Mouse (Mus musculus): ENCODE data around the gene Epn3. TPM values are rescaled to one million over a fixed set of nuclear protein-coding genes. Genes with fewer than 3 reads are reported as not detected.

Gene Epn3
- polyA plus RNA-seq, 1 experiment, result not detected

DNA sequence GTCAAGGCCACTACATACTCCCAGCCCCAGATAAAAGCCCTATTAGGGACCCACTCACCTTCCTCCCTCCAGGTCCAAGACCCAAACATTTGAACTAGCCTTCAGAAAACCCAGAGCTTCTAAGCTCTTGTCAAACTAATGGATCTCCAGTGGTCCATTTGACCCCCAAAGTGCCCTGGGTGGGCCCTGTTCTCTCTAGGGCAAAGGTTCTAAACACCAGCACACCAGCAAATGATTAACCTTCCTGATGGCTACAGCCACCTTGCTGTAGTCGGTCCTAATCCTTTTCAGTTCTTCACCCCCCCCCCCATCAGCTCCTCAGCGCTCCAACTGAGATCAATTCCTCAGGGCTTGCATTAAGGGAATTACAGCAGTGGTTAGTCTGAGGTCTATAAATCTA lies 35.6 kb downstream of the Epn3 start:
- no peak for TF ChIP-seq GATA1 (IDR thresholded peaks at IDR 0.05; ENCODE audit: low read length)

DNA sequence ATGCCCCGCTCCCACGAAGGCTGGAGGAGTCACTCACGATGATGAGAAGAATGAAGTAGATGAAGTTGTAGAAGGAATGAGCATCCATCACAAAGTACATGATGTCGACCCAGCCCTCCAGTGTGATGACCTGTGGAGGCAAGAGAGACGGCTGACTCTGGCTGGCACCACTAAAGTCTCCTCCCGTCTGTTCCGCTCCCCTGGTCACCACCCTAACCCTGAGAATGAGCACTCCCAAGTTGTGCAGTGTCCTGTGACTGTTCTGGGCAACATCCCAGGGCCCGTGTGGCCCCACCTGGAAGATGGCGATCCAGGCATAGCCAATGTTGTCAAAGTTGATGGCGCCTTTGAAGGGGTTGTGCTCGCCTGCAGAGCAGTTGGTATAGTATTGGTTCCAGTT lies 37.9 kb downstream of the Epn3 start:
- TF ChIP-seq GATA1 (IDR thresholded peaks at IDR 0.05; ENCODE audit: low read length), result no peak

DNA sequence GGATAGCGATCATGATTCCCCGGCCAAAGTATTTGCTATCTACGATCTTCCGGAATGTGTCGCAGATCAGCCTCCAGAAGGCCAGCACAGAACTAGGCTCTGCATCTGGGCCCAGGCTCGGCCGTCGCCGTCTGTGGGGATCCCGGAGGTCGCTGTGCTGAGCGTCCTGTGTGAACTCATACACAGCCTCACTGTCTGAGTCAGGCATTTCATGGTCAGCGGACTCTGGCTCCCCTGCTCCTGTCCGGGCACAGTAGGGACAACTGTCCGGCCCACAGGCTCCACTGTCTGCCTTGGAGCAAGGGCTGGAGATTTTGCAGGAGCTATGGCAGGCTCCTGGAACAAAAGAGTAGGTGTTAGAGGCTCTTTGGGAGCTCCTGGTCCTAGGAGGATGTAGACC lies 42.8 kb downstream of the Epn3 start:
- no peak for TF ChIP-seq GATA1 (IDR thresholded peaks at IDR 0.05; ENCODE audit: low read length)

DNA sequence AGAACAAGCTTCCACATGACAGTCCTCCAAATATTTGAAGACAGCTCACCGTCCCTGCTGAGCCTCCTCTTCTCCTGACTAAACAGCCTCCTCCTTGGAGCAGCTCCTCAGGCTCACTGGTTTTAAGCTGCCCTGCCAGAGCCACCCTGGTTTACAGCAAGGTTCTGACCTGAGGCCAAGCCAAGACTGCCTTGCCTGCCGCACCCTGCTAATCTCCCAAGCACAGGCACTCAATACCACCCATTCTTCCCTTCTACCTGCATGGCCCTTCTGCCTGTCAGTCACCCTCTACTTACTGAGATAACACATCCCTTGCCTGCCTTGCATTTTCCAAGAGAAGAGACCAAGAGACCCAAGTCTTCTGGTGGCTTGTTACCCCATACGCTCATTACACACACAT lies 43.4 kb downstream of the Epn3 start:
- TF ChIP-seq GATA1 (IDR thresholded peaks at IDR 0.05; ENCODE audit: low read length), result no peak

DNA sequence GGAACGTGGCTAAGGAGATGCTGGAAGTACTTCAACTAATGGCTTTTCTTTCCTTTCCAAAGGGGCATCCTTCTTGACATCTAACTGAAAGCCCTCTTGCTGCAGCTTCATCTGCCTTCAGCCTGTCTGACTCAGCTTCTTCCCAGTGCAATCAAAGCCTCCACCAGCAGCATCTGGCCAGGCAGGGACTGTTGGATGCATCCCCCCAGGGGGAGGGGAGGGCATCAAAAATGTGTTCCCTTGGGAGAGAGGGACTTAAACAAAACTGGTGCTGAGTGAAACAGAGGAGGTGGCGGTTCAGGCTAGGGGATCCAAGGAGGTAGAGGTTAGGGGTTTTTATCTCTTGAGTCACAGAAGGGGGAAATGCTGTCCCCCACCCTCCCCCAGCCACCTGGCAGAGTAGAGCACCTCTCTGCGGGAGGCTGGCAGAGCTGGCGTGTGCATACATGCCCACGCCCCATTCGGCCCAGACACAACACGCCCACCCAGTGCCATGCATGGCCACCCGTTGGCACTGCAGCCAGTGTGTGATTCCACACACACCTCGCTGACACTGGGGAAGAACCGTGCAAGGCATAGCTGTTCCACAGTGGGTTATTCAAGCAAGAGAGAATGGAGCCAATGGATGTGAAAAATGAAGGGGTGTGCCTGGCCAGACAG lies 44.5 kb downstream of the Epn3 start:
- TF ChIP-seq GATA1 (IDR thresholded peaks at IDR 0.05; ENCODE audit: low read length), result no peak

DNA sequence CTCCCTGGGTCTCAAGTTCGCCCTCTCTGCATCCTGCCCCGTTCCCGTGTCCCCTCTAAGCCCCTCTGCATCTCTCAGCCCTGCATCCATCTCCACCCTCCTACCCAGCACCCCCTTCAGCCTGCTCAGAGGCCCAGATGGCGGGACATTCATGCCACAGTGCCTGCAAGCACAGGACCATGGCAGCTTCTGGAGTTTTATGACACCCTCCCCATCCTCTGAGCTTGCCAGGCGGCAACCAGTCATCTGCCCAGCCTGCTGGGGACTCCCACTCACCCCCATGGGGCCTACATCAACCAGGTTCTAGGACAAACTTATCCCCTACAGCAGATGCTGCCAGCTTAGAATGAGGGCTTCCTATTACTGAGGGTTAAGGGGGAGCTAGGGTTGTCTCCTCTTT lies 45.0 kb downstream of the Epn3 start:
- TF ChIP-seq GATA1 (IDR thresholded peaks at IDR 0.05; ENCODE audit: low read length), result no peak

DNA sequence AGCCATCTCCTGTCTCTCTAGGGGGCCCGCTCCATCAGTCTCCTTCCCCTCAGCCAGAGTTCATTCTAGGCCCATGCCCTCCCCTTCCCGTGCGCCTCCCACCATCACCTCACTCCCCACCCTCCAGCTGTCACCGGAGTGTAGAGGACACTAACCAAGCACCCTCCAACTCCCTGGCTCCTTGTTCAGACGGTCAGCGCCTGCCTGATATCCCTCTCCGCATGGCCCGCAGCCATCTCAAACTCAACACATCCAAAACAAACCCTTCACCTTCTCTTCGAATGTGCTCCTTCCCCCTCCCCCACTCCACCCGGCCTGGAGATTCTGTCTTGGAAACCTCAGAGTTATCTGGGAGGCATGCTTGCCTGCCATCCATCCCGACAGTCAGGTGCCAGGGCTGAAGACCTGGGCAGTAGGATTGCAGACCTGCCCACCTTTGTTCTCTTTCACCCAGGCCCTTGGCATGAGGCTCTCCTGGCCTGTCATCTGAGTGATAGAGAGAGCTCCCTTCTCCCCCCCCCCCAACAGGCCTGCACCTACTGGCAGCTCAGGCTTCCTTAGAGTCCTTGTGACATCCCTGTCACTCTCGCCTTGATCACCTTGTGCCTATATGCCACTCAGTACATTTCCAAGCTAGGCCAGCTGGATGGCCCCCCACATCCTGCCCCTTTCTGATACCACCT lies 48.5 kb downstream of the Epn3 start:
- no peak for TF ChIP-seq GATA1 (IDR thresholded peaks at IDR 0.05; ENCODE audit: low read length)

DNA sequence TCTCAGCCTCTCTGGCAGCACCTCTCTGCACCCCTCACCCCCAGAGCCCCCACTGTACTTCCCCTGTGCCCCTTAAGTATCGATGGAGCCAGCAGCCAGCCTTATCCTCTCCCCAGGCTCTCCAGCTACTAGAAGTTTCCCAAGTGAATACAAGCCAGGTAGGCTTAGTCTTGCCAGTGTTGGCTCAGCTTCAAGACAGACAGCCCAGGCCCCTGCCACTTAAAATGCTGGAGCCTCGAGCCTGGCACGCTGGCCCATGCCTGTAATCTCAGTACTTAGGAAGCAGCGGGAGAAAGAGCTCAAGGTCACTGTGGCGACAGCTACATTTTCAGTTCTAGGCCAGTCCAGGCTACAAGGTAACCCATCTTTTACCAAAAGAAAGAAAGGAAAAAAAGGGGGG lies 49.9 kb downstream of the Epn3 start:
- TF ChIP-seq GATA1 (IDR thresholded peaks at IDR 0.05; ENCODE audit: low read length), result no peak

DNA sequence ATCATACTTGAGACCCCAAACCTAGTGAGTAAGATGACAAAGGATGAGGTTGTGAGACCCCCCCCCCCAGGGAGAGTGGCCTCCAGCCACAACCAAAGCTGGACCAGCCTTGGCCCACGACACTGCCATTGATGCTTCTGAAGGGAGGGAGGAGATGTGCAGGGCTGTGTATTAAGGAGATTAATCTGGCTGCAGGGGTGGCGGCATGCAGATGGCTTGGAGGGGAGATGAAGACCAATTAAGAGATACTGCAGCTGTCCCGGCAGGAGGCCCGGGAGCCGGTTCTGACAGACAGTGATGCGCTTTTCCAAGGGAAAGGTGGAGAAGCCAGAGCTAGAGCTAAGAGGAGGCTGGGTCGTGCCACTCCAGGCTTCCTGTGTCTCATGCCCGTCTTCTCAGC lies 50.5 kb downstream of the Epn3 start:
- TF ChIP-seq GATA1 (IDR thresholded peaks at IDR 0.05; ENCODE audit: low read length), result no peak

DNA sequence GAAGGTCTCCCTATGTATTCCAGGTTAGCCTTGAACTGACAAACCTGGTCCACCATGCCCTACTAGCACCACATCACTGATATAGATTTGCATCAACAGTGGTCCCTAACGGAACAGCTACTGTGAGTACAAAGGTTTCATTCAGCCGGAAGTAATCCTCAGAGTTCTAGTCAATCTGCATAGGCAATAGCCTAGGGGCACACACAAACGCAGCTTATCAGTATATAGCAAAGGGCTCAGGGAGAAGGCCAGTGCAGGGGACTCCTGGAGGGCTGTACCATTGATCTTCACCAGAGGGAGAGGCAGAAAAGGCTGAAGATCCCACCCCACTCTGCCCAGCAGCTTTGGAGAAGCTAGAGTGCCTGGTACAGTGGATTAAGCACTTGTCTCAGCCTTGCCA lies 52.8 kb downstream of the Epn3 start:
- no peak for TF ChIP-seq GATA1 (IDR thresholded peaks at IDR 0.05; ENCODE audit: low read length)

DNA sequence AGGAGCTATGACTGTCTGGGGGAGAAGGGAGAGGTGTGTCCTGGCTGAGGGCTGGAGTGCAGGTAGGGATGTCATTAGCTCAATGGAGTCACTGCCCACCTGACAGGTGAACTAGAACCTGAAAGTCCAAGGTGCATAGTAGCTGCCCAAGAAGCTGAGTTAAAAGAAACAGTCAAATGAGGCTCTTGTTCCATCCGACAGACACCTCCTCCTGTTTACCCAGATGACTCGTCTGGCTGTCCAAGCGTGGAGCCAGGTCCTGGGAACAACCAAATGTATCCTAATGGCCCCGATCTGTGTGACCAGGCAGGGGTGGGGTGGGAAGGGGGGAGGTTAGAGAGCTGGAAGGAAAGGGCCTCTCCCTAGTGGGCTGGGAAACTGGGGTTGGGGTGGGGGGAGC lies 54.5 kb downstream of the Epn3 start:
- no peak for TF ChIP-seq GATA1 (IDR thresholded peaks at IDR 0.05; ENCODE audit: low read length)

DNA sequence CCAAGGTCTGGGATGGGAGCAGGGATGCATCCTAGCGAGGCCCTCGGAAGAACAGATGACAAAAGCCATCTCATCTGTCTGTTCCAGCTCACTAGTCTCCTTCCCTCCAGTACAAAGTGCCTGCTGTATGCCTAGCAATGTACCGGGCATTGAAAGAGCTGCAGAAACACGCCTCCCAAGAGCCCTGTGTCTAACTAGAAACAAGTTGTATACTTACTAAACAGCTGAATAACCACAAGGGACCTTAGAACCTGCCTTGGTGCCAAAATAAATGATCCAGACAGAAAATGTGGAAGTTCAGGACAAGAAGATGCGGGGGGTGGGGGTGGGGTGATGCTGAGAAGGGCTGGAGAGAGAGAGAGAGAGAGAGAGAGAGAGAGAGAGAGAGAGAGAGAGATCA lies 54.9 kb downstream of the Epn3 start:
- no peak for TF ChIP-seq GATA1 (IDR thresholded peaks at IDR 0.05; ENCODE audit: low read length)

DNA sequence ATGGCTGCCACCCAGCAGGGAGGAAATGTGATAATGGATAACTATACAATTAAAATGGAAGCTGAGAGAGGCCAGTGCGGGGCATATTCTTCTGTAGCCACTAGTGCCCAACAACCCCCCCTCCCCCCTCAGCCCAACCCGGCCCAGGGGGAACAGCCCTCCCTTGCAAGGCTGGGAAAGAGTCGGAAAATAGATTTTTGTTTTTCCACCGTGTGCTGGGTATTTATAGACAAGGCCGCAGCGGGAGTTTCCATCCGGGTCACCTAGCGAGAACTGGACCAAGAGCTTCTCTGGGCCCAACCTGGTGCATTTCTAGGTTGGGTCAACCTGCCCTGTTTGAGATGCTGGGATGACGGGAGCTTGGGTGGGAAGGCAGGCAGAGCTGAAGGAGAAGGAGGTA lies 58.0 kb downstream of the Epn3 start:
- TF ChIP-seq GATA1 (IDR thresholded peaks at IDR 0.05; ENCODE audit: low read length), result no peak

DNA sequence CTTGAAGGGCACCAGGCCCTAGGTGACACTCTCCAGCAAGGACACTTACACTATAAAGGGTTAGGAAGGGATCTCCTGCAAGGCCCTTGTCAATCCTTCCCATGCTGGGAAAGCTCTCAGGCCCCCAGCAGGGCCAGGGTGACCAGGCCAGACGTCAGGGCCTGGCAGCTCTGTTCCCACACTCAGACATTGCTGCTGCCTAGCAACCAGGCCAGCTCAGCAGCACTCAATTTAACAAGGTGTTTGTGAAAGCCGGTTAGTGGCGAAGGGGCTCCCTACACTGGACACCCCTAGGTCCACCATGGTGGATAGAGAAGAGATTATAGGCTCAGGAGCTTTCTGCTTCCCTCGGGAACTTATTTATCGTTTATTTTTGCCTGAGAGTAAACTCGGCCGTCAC lies 58.7 kb downstream of the Epn3 start:
- no peak for TF ChIP-seq GATA1 (IDR thresholded peaks at IDR 0.05; ENCODE audit: low read length)

DNA sequence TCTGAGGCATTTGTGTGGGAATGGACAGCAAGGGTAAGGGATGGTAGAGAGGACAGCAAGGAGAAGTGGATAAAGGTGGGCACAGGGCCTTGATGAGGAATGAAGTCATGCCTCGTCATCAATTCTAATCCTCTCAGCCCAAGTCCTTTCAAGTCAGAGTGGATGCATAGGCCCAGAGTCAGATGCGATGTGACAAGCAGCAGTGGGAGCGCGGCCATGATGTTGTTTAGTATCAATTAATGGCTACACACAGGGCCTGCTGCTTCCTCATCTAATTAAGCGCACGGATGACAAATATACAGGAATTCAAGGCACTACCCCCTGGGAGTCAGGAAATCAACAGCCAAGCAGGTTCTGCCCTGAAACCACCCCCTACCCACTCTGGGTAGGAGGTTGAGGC lies 59.4 kb downstream of the Epn3 start:
- TF ChIP-seq GATA1 (IDR thresholded peaks at IDR 0.05; ENCODE audit: low read length), result no peak

Other genes with a start within 250 kb of the Epn3 start
- gene Gm21885, start 218.1 kb downstream of the Epn3 start, polyA plus RNA-seq (2012), result not detected in 2 replicates
- gene Luc7l3, start 178.0 kb downstream of the Epn3 start, polyA plus RNA-seq (2012), result 24.5 and 34.4 TPM in 2 replicates
- 78.2 and 81.2 TPM in 2 replicates for gene Ankrd40, start 172.0 kb downstream of the Epn3 start, polyA plus RNA-seq (2012)
- gene Abcc3, start 107.0 kb downstream of the Epn3 start, polyA plus RNA-seq (2012), result not detected in 2 replicates
- gene Cacna1g, start 25.8 kb downstream of the Epn3 start, polyA plus RNA-seq (2012), result not detected in 2 replicates
- gene Spata20, start 13.8 kb downstream of the Epn3 start, polyA plus RNA-seq (2012), result not detected in 2 replicates
- gene Mycbpap, start 21.8 kb upstream of the Epn3 start, polyA plus RNA-seq (2012), result not detected in 2 replicates
- gene Rsad1, start 49.3 kb upstream of the Epn3 start, polyA plus RNA-seq (2012), result 7.4 and 9.0 TPM in 2 replicates
- not detected in 2 replicates for gene Chad, start 65.1 kb upstream of the Epn3 start, polyA plus RNA-seq (2012)
- 0.08 and 0.17 TPM in 2 replicates for gene Acsf2, start 101.9 kb upstream of the Epn3 start, polyA plus RNA-seq (2012)
- gene Lrrc59, start 129.8 kb upstream of the Epn3 start, polyA plus RNA-seq (2012), result 189 and 198 TPM in 2 replicates
- 108 and 114 TPM in 2 replicates for gene Mrpl27, start 153.8 kb upstream of the Epn3 start, polyA plus RNA-seq (2012)
- gene Eme1, start 154.0 kb upstream of the Epn3 start, polyA plus RNA-seq (2012), result 31.3 and 44.4 TPM in 2 replicates
- 12.6 and 13.4 TPM in 2 replicates for gene Xylt2, start 177.5 kb upstream of the Epn3 start, polyA plus RNA-seq (2012)
- gene Gm11541, start 204.5 kb upstream of the Epn3 start, polyA plus RNA-seq (2012), result not detected in 2 replicates
- 0.06 and 0.12 TPM in 2 replicates for gene Cdc34b, start 241.8 kb upstream of the Epn3 start, polyA plus RNA-seq (2012)